Mouse (Mus musculus): ENCODE measurements at regions not wholly inside any gene's neighbourhood (a gene's known extent, or its start where the extent isn't known, plus 50 kb on each side); places are given as distances from the start of the nearest gene placed in this dataset.
A peak's percentile ranks its signal among the peaks of the same experiment; 100 is the strongest.

GRCm38 (mm10) chr14:31945125-31945524 lies 83.7 kb upstream of the Galnt15 start:
- DNase-seq = no peak

GRCm38 (mm10) chr14:31946032-31946431 lies 82.8 kb upstream of the Galnt15 start:
- no peak for DNase-seq

- peak; percentile 49 for DNase-seq
Observed at GRCm38 (mm10) chr14:31947246-31947645, 81.5 kb upstream of the Galnt15 start.

- no peak for DNase-seq
Observed at GRCm38 (mm10) chr14:31951894-31952293, 76.9 kb upstream of the Galnt15 start.

- no peak for DNase-seq
Observed at GRCm38 (mm10) chr14:31953783-31954182, 75.0 kb upstream of the Galnt15 start.

- DNase-seq = peak; percentile 67
Observed at GRCm38 (mm10) chr14:31954945-31955344, 73.8 kb upstream of the Galnt15 start.

GRCm38 (mm10) chr14:31957211-31957638 lies 71.6 kb upstream of the Galnt15 start:
- peak; percentile 37 for DNase-seq

GRCm38 (mm10) chr14:31960201-31960854 lies 68.5 kb upstream of the Galnt15 start:
- DNase-seq = no peak

- DNase-seq = no peak
Observed at GRCm38 (mm10) chr14:31961442-31961841, 67.3 kb upstream of the Galnt15 start.

GRCm38 (mm10) chr14:31963131-31963911 lies 65.5 kb upstream of the Galnt15 start:
- DNase-seq = no peak

GRCm38 (mm10) chr14:31964076-31964475 lies 64.7 kb upstream of the Galnt15 start:
- DNase-seq = no peak

- DNase-seq = no peak
Observed at GRCm38 (mm10) chr14:31964831-31965230, 64.0 kb upstream of the Galnt15 start.

- no peak for DNase-seq
Observed at GRCm38 (mm10) chr14:31969531-31969930, 59.3 kb upstream of the Galnt15 start.

- DNase-seq = no peak
Observed at GRCm38 (mm10) chr14:31970245-31970830, 58.5 kb upstream of the Galnt15 start.

GRCm38 (mm10) chr14:31970851-31971250 lies 57.9 kb upstream of the Galnt15 start:
- no peak for DNase-seq

GRCm38 (mm10) chr14:31973702-31974101 lies 55.1 kb upstream of the Galnt15 start:
- DNase-seq = no peak

- DNase-seq = no peak
Observed at GRCm38 (mm10) chr14:31978196-31978595, 50.6 kb upstream of the Galnt15 start.

GRCm38 (mm10) chr14:31978690-31979089 lies 50.1 kb upstream of the Galnt15 start:
- DNase-seq = no peak
